Mouse (Mus musculus): ENCODE results near the gene Gm10260.

Gm10260 gene

DNA sequence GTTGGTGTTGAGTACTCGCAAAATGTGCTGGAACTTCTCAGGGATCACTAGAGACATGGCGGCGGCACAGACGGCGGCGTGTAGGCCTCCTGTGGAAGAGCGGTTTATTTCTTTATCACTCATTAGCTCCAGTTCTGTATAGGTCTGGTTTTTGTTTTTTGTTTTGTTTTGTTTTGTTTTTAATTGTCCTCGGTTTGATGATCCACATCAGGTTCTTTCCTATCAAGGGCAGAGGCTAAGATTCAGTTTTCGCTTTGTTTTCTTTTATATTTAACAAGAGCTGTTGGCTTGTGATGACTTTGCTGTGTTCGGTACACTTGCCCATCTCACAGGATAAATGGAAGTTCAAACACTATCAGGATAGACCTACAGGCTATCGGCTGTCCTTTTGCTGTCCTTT, at the start of gene Gm10260:
Gm10260 (minus strand) TSS at position 101 of the 400 bp plus-strand sequence.
- in situ Hi-C loops (cut with MboI, MseI): no loop called here

DNA sequence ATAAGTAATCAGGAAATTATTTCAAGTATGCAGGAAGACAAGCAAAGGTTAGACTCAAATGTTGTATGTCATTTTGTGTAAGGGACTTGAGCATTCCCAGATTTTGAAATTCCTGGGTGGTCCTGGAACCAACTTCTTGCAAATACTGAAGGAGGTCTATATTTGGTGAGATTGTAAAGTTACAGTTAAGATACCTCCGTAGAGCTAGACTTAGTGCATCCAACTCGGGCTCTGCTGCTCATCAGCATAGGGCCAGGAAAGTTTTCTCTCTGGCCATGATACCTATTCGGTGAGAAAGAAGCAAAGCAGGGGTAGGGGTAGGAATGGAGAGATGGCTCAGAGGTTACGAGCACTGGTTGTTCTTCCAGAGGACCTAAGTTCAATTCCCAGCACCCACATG, 49.4 kb upstream of the Gm10260 start:
- in situ Hi-C loops (cut with MboI, MseI): no loop called here

DNA sequence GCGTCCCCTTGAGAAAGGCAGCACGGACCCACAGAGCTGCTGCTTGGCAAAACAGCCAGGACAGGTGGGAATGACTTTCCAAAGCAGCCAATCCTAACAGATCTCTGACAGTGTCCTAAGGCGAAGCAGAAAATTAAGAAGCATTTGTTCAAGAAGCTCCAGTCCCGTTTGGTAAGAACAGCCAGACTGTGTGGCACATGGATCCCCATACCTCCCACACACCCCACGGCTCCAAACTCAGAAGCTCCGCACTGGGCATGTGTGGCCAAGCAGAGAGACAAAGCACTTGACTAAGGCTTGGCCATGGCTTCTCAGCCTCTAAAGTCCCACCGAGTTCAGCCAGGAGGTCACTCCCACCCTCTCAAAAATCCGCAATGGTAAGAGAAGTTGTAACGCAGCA, 45.5 kb upstream of the Gm10260 start:
- in situ Hi-C loops (cut with MboI, MseI): no loop called here

DNA sequence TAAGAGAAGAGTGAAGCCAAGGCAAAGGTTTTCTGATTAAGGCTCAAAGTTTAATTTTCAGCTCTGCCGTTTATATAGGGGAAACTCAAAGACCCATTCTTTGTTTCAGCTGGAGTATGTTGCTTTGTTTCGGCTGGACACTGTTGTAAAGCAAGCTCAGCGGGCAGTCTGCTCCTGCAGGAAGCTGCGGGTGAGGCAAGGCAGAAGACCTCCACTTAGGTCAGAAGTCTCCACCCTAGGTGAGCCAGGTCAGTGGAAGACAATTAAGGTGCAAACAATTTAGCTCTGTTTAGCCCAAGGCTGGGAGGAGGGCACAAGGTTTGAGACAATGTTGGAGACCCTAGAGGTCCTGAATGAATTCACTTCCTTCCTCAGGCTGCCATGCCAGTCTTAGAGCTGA, 42.0 kb upstream of the Gm10260 start:
- in situ Hi-C loops (cut with MboI, MseI): no loop called here

DNA sequence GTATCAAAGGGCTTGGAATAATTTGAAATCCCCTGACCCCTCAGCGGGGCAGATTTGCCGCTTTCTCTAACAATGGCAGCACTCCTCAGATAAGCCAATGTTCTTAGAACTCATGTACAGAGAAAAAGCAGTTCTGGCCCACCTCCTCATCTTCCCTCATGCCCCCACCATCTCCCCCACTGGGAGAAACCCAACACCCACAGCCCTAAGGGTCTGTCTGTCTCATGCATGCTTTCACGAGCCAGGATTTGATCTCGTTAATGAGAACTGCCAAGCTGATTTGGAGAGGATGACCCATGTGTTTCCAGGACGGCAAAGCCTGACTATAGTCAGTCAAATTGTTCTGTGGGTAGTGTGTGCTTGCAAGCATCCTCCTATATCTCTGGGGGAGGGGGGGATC, 37.0 kb upstream of the Gm10260 start:
- in situ Hi-C loops (cut with MboI, MseI): no loop called here

DNA sequence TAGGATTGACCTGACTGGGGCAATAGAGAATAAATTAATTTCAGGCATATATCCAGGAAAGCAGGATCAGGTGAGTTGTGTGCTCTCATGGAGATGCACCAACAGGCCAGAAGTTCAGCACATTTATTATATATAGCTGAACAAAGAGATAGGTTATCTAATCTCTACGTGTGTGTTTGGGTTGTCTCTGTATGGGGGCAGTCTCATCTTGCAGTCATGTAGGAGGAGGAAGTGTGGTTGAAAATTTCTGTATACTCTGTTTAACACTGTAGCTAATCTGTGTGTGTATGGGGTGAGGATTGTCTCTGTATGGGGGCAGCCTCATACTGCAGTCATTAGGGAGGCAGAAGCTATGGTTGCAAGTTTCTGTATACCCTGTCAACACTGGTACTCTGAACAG, 34.3 kb upstream of the Gm10260 start:
- in situ Hi-C loops (cut with MboI, MseI): no loop called here

DNA sequence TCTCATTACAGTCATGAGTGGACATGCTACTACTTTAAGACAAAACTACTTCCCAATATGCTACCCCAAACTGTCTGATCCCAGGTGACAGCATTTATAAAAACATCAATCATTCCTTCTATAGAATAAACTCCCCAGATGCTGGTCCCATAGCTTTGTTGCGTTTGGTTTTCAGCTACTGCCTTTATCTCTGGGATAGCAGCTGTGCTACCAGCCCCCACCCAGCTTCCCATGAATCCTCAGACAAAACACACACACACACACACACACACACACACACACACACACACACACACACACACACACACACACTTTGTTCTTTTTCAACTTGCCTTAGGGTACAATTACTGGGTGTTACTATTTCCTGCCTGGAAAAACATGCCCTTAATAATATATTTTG, 33.5 kb upstream of the Gm10260 start:
- in situ Hi-C loops (cut with MboI, MseI): no loop called here

DNA sequence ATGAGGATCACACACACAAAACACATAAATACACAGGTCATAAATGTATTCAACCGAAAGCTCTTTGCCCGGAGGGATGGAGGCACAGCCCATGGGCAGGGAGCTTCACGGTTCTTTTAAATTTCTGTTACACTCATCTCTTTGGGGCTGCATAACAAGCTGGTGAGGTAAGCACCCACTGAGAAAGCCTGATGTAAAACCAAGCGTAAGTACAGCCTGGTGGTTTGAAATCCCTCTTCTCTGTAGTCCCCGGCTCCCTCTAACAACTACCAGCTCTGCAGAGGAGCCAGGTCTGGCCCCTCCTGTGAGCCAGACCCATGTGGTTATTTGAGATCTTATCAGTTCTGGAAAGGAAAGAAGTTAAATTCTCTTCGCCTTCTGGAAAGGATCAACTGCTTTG, 31.2 kb upstream of the Gm10260 start:
- in situ Hi-C loops (cut with MboI, MseI): no loop called here

DNA sequence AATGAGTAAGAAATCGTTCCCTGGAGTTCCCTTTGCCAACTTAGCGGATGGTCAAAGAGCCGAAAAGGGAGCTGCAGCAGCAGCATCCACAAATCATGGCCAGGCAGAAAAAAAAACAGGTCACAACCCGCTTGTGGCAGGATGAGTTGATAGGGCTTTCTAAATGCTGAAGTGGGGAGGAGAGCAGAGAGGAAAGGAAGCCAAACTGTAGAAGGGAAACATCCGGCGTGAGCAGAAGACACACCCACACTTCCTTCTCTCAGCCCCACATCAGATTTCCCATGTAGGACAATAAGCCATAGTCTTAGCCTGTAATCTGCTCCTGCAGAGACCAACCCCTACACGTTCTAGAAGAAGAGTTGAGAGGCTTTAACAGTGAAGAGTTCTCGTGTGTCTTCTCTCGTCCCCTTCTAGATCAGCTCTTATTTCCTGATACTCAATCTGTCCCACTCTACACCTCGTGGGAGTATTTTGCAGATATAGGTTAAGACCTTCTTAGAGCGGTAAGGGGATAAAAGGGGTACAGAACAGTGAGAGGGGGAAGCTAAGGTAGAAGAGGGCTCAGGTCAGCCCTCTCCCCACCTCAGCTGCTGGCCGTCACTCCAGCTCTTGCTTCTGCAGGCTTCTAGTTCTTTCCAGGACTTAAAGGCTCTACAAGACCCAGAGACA, 29.5 kb upstream of the Gm10260 start:
- in situ Hi-C loops (cut with MboI, MseI): no loop called here

DNA sequence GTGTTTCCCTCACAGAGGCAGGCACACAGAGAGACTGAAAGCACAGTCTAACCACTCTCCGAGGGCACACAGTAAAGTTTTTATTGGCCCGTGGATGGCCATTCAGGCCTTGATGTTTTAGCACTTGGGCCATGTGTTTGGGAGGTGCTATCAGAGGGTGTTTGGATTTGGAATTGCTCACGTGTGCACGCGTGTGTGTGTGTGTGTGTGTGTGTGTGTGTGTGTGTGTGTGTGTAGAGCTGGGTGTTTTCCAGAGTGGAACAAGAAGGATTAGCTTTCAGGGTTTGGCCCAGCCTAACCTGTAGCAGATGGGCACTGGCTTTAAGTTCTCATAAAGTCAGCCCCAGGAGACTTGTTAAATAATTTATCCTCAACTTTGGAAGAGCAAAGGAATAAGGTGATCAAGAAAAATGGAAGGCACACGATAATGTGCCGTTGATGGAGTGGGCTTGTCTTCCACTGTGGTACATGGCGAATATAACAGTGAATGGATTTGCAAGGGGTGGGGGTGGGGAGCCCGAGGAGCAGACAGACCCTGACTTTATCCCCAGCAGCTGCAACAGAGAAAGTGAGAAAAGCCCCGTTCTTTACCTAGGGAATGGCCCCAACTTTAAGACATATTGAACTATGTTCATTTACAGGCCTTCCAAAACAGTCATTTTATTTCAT, 24.9 kb upstream of the Gm10260 start:
- in situ Hi-C loops (cut with MboI, MseI): no loop called here

DNA sequence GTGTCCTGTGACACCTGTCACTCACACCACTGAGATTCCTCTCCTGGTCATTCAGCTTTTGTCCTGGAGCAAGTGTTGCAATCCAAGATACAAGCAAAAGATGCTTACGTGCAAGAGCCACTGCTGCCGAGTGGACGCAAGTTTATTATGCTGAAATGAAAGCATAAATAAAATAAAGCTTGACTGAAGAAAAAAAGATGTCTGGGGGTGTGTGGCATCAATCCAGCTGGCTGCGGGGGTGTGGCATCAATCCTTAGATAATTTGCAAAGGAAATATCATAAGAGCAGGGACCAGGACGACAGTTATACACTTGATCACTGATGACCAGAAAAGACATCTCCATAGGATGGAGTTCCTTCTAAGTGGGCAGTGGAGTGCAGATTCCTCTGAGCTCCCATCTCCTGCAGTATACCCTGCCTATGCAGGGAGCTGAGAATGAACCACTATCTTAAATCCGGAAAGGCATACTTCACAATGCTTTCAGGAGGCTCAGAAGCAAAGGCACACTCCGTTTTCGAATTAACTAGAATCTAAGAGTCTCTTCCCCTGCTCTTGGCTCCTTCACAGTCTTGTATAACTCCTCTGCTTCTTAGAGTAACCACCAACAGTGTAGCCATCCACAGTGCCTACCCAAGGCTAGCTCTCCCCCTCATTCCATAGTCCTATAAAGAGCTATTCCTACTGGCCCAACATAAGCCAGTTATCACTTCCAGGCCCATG, 23.2 kb upstream of the Gm10260 start:
- in situ Hi-C loops (cut with MboI, MseI): no loop called here

DNA sequence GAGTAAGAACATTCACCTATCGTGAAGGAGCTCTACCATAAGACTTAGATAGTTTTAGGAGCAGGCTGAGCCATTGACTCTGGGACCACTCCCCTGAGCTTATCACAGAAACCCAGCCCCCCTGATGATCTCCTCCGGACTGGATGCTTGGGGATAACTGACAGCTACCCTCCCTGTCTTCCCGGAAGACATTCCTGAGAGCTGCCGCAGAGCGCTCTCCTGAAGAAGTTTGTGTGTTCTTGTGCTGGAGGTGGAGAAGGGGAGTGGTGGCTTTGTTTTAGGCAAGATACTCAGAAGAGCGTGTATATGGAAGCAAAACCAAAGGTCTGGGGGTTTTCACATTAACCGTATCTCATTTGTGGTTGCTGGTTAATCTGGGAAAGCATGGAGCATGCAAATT, 21.6 kb upstream of the Gm10260 start:
- in situ Hi-C loops (cut with MboI, MseI): no loop called here

DNA sequence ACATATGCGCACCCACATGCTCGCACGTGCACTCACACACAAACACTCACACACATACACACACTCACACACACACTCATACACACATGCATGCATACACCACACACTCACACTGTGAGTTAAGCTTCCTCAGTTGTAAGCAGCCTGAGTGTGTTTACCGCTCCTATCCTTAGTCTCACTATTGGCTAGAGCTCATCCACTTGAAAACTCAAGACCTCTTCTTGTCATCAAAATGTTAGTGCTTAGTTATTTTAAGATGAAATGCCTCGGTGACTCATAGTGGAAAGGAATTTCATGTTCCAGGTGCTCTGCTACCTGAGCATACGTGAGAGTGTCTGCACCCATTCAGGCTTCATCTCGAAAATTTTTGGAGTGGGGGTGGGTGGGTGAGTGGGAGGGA, 21.2 kb upstream of the Gm10260 start:
- in situ Hi-C loops (cut with MboI, MseI): no loop called here

DNA sequence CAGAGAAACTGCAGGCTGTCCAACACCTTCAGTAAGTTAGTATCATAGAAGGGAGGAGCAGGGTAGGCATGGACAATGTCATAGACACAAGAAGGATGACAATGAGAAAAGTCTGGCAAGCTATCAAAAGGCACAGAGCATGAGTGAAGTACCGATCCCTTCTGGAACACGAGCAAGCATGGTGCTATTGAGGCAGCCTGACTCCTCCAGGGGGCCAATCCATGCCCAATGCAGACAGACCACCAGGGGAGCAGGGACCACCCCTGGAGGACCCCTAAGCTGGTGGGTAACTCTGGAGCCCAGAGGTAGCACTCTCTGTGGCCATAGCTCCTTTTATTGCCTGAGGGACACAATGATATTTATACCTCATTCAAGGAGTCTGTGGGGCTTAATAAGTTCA, 20.1 kb upstream of the Gm10260 start:
- in situ Hi-C loops (cut with MboI, MseI): no loop called here

DNA sequence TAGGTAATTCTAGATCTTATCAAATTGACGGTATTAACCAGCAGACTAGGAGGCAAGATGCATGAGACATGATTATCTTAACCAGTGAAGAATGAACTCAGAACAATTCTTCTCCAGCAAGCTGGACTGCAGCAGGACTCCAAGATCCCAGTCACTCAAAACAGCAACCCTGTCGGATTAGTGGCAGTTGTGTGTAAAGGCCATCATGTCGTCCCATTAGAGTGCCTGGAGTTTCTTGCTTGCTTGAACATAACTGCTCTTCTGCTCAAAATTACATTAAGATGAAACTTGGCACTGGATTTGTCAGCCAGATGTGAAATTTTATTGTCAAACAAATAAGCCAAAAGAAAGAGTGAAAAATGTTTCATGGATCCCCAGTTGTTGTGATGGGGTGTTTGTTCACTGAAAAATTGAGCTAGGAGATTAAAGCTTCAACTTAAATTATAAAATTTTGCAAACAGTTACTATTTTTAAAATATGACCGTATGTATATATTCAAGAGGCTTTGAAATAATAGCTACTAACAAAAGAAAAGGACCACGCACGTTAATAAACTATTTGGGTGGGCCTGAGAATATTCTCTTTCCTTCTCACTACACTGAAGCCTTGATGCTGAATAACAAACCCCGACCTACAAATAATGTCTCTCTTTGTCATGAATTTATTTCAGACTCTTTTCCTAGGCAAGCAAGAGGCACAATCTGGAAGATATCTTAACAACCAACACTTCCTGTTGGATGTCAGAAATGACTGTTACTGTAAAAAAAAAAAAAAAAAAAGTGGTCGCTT, 19.4 kb upstream of the Gm10260 start:
- in situ Hi-C loops (cut with MboI, MseI): no loop called here

DNA sequence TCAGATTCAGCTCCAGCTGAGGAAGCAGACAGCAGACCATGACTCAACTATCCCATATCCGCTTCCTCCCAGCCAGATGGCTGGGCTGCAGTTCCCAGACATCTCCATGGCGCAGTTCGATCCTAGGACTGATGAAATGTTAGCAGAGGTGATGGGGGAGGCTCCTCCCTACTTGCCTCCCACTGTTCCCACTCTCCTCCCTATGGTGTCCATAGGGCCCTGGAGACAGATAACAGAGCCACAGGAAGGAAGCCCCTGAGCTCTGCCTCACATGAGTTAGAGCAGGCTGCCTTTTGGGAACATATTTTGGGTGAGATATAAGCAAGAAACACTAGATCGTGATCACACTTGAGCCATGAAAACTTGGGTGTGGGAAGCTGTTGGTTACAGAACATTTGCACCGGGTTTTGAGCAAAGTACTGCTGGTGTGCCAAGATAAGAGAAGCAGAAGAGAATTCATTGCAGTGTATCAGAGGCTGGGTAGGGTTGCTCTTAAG, 18.3 kb upstream of the Gm10260 start:
- in situ Hi-C loops (cut with MboI, MseI): no loop called here

DNA sequence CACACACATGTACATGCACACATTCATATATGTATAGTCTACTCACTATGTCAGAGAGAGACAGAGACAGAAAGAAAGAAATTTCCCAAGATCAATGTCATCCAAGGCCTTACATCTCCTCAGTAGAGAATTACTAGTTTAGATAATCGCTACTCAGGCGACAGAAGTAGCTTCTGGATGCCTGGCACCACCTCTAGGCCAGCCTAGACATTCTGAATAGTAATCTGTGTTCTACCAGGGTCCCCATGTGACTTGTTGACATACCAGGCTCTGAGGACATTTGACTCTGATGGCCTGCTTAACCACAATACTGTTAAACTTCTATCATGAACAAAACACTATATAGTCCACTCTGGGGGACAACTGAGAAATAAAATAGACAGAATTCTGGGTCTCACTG, 17.2 kb upstream of the Gm10260 start:
- in situ Hi-C loops (cut with MboI, MseI): no loop called here

DNA sequence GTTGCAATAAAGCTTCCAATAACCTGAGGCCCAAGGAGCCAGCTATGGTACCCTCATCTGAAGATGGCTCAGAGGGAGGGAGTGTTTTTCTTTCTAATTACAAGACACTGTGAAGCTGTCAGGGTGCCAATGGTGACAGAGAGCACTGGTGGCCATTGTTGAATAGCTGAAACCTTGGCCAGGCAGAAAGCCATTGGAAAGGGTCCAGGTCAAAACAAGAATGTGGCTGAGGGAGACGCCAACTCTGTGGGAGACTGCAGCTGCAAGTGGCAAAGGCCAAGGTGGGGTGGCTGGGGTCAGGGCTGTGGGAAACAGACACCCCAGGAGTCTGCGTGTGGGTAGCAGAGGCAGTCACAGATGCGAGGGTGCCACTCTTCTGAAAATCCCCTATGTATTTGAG, 16.3 kb upstream of the Gm10260 start:
- in situ Hi-C loops (cut with MboI, MseI): no loop called here

DNA sequence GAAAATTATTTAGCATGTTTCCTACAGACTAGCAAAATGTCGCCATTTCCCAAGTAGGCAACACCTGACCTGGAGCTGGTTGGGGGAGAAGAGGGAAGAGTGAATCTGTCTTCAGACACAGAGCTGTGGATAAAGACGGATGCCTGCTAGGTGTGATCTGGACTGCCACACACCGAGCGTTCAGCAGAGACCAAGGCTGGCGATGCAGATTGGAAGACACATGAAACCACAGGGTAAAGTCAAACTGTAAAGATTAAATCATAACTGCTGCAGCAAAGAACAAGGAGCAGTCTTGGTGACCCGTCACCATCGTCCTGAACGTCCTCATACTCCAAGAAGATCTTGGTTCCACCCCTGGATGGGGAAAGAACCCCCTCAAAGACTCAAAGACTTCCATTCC, 15.5 kb upstream of the Gm10260 start:
- in situ Hi-C loops (cut with MboI, MseI): no loop called here

DNA sequence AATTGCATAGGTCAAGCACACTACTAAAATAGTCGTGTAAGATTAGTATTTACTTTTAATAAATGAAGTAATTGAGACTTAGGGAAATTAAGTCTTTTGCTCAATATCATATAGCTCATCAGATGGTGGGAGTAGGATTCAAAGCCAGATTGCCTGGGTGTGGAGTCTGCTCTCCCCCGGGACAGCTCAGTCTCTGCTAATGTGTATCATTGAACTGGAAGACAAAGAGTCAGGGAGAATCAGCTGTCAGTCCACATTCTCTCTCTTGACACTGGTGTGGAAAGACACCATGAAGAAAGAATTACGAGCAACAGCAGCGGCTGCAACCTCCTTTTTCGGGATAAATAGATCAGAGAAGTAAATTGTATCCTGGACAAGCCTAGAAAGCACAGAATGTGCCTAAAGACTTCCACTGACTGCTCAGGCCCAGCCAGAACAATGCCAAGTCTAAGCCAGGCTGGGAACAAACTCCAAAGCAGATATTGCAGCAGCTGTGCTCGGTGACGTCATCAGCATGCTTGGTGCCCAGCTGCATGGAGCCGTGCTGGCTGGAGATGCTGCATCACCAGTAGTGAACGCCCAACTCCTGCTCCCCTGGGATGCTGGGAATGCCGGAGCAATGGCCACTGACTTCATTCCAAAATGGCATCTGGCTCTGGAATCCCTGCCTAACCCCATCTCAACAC, 14.5 kb upstream of the Gm10260 start:
- in situ Hi-C loops (cut with MboI, MseI): no loop called here

DNA sequence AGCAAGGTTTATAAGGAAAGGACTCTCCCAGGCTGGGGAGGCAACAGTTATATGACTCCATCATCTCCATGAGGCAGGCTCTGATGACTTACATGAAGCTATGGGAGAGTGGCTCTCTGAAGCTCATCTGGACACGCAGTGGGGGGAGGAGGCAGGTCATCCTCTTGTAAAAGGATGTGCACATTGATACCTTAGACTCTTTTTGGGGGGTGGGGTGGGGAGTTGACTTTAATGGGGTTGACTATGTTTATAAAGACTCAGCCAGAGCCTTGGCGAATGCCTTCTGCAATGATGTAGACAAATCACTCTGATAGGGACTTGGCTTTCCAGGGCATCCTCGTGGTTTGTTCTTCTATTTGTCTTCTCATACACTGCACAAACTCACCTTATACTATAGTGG, 8.8 kb upstream of the Gm10260 start:
- in situ Hi-C loops (cut with MboI, MseI): no loop called here

DNA sequence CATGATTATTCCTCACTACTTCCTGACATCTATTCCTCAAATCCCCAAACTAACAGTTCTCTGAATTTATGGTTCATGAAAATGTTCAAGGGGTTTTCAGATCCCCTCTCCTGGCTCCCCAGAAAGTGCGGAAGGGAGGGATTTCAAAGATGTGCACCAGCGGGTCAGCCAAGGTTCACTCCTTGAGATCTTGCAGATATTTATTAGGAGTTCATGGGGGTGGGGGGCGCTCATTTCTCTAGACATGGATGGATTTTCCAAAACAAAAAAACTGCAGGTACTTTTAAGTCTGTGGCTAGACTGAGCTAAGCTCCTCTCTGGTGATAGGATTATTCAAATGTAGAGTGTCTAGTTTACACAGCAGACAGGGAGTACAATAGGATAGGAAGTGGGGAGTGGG, 8.4 kb upstream of the Gm10260 start:
- in situ Hi-C loops (cut with MboI, MseI): no loop called here
